Mouse (Mus musculus) adrenal gland, postnatal 14 days (tissue): ENCODE results near the gene Cdc42ep3. TPM values are rescaled to one million over a fixed set of nuclear protein-coding genes. Genes with fewer than 3 reads are reported as not detected.

Experiments
- DNase-seq: peaks from one replicate; pipeline ENCODE4 v3.0.0; 2021; ENCODE audit warnings: mixed read lengths
- long read RNA-seq, 2 experiments: library from polyadenylated mRNA; stranded (forward); transcript quantifications; one replicate each; pipeline ENCODE4 v2.0.0; 2021
- total RNA-seq: library from RNA; stranded (reverse); gene quantifications from 2 replicates; pipeline ENCODE4 v1.2.3, GENCODE M21; 2021

Cdc42ep3 gene
- 17.2 and 18.3 TPM in 2 replicates for total RNA-seq
- long read RNA-seq, experiment 1, transcript Cdc42ep3-201 (2 exons, 2,265 nt), result major isoform, 15 of 17 reads
- long read RNA-seq, experiment 1, partial matches to known transcripts, result 0 of 17 reads
- long read RNA-seq, experiment 1, other reads (novel, unspliced or antisense), result 2 of 17 reads
- long read RNA-seq, experiment 2, transcript Cdc42ep3-201 (2 exons, 2,265 nt), result major isoform, 13 of 14 reads
- long read RNA-seq, experiment 2, partial matches to known transcripts, result 0 of 14 reads
- long read RNA-seq, experiment 2, other reads (novel, unspliced or antisense), result 1 of 14 reads

GRCm38 (mm10) chr17:79354444-79355270 lies at the start of gene Cdc42ep3:
TSS of gene Cdc42ep3 (minus strand) at chr17:79355091.
- peak; percentile 88 for DNase-seq

DNA sequence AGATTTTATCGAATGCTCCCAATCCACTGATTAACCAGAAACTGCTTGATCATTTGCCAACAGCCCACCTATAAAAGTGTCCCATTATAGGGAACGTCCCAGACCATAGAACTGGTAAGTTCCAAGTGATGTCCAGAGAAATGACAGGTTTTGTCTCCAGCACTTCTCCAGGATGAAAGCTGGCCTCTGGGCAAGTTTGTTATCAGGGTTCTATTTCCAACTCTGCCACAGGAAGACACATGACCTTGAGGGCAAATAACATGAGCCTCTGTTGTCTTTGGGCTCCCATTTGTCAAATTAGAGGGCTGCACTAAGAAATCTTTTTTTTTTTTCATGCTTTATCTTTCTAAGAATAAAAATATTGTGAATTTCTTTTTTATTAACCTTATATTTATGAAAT lies 45.5 kb upstream of the Cdc42ep3 start:
- peak; percentile 24 for DNase-seq

DNA sequence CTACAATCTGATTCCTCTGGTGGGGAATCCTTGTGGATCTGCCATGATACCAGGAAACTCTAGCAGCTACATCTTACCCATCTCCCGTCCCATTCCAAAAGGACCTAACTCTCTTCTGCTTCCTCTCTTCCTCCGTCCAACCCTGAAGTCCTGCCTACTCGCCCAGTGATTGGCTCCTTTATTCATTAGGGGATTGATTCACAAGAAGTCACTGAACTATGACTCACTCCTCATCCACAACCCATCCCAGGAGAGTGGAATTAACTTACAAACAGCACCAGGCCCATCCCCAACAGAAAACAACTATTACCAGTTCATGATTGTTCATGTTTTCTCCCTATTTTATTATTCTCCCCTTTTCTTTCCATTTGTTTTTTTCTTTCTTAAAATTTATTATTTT lies 43.5 kb upstream of the Cdc42ep3 start:
- DNase-seq, result no peak

GRCm38 (mm10) chr17:79394799-79395198 lies 39.9 kb upstream of the Cdc42ep3 start:
- no peak for DNase-seq

DNA sequence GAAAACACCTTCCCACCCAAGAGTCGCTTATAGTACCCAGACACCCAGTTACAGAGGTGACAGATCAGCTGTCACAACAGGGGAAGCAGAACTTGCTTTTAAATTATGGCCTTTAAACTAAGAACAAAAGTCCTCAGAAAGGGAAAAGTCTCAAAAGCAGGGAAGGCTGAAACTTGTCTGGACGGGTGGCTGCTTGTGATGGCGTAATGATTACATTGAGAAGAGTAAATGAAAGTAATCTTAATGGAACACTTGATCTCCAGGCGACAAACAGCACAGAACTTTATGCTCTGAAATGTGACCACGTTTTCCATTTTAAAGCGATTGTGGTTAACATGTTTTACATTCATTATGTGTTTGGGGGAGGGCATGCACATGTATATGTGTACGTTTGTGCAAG lies 39.0 kb upstream of the Cdc42ep3 start:
- no peak for DNase-seq

DNA sequence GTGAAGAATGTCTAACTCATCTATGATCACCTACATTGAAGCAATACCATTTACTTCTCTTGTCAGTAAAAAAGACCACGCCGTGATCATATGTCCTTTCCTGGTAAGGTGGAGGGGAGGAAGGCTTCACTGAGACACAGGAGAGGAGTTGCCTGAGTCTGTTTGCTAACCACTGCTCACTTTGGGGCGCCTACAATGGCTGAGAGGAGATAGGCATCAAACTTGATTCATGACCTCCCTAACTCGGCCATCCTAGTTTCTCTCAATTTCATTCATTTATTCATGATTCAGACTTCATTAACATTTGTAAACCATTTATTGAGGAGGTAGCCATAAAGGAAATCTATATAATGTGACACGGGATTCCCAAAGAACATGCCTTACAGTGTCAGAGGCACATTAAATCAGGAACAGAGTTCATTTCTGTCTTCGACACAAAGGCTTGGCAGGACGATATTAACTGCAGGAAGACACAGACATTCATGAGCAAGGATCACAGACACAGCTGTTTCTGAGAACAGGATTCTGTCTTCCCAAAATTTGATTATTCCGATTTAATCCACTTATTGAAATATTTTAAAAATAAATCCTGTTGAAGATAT lies 32.7 kb upstream of the Cdc42ep3 start:
- DNase-seq, result no peak

DNA sequence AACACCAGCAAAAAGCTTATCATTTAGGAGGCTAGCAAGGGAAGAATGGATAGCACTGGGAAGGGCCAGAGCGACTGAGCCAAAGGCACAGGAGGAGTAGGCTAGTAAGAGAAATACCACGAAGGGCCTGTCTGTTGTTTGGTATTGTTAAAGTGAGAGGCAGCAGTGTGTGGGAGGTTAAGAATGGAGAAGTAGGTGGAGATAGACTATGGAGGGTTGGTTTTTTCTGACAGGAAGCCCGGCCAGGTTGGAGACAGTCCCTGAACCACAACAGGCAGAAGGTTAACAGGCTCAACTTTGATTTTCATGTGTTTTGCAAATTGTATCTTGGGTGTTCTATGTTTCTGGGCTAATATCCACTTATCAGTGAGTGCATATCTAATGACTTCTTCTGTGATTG lies 26.6 kb upstream of the Cdc42ep3 start:
- no peak for DNase-seq

GRCm38 (mm10) chr17:79379191-79379590 lies 24.3 kb upstream of the Cdc42ep3 start:
- DNase-seq, result no peak

DNA sequence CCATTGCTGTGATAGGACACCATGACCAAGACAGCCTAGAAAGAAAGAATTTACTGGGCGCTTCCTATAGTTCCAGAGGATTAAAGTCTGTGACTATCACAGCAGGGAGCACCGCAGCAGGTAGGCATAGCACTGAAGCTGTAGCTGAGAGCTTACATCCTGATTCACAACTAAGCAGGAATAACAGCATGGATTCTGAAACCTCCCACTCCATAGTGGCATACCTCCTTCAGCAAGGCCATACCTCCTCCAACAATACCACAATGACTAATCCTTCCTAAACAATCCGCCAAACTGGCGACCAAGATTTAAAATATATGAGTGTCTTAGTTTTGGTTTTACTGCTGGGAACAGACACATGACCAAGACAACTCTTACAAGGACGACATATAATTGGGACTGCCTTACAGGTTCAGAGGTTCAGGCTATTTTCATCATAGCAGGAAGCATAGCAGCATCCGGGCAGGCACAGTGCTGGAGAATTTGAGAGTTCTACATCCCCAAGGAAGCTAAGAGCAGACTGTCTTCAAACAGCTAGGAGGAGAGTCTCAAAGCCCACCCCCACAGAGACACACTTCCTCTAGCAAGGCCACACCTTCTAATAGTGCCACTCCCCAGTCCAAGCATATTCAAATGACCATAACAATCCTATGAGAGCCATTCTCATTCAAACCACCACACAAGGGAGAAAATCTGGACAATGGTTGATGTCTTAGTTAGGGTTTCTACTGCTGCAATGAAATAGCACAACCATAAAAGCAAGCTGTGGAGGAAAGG lies 21.7 kb upstream of the Cdc42ep3 start:
- DNase-seq, result no peak

GRCm38 (mm10) chr17:79372973-79373372 lies 18.1 kb upstream of the Cdc42ep3 start:
- no peak for DNase-seq

DNA sequence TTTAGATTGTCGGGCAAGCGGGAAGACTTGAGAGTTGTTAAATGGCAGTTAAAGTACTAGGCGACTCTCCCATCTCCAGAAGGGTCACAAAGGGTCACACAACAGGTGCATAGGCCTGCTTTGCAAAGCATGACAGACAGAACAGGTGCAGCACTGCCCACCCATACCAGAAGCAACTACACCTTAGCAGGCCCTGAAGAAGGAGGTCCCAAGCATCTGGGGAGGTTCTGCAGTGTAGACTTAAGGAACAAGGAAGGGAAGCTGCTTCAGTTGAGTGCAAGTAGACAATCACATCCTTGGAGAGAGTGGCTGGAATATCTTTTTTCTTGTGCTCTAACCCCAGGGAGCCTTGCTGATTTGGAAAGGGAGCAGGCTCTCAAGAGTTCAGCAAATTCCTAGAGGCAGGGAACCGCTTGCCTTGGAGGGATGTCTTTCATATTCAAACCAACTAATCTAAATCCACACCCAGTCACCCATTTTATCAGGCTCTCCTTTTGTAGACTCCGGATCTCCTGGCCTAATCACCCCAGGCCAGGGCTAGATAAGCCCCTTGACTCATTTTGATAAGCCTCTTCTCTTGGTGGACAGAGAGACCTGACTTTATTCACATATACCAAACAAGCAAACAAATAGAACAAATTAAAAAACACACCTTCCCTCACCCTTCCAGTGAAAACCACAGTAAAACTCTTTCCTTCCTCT lies 10.0 kb upstream of the Cdc42ep3 start:
- DNase-seq, result no peak

DNA sequence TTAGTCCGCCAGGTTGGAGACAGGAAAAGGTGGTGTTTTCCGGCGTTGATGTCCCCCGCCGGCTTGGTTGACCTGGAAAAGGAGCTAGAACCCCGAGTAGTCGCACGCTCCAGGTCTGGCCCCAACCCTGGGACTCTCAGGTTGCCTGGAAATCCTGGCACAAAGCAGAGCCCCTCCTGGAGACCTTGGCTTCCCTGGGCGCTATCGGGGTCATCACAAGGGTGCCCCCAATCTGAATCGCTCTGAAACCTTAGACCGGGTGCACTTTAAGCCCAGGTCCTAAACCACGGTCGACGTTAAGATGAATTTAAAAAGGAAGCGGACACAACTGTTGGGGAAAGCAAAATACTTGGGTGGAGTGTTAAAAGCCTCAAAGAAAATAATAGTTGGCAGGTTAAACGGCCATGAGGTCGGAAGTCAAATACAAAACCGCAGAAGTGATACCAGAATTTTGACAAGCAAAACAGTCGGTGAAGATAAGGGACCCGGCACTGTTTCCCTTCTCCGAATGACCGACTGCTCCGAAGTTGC lies 1.2 kb upstream of the Cdc42ep3 start:
- no peak for DNase-seq

- peak; percentile 77 for DNase-seq
Observed at GRCm38 (mm10) chr17:79355271-79355991, 540 bp upstream of the Cdc42ep3 start.

DNA sequence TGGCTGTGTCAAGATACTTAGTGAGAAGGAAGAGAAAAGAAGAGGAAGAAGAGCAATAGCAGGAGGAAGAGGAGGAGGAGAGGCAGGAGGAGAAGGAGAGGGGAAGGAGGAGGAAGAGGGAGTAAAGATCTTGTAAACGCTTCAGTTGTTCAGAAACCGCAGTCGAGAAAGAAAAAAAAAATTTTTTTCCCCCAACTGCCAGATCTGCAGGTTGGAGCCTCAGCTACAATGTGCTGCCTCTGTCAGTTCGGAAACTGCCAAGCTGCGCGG lies 782 bp downstream of the Cdc42ep3 start:
- no peak for DNase-seq

DNA sequence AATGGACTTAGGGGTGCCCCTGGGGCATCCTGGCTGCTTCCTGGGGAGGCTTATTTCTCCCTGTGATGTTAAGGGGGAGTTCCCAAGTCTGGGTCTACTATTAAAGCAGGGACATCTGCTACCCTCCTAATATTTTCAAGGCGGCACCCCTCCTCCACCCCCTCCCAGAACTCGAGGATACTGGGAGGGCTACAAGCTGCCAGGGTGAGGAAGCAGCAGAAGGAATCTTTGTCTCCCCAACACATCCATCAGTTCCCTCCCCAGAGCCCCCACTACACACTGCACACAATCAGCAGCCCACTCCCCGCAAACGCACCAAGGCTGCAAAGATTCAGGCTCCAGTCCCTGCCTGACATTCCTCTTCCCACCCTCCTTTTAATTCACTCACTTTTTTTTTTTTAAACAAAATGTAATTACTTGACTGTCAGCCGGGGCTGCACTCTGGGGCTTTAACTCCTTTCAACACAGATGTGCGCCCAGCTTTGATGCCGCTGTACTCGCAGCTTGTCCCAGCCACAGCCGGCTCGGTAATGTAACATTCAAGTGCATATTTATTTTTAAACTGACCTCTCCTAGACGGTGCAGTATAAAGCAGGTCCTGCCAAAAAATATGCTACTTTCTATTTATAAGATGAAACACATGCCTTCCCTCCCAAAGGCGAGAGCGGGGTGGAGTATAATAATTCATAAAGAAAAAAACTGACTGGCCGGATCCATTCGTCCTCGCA lies 1.3 kb downstream of the Cdc42ep3 start:
- DNase-seq, result no peak

DNA sequence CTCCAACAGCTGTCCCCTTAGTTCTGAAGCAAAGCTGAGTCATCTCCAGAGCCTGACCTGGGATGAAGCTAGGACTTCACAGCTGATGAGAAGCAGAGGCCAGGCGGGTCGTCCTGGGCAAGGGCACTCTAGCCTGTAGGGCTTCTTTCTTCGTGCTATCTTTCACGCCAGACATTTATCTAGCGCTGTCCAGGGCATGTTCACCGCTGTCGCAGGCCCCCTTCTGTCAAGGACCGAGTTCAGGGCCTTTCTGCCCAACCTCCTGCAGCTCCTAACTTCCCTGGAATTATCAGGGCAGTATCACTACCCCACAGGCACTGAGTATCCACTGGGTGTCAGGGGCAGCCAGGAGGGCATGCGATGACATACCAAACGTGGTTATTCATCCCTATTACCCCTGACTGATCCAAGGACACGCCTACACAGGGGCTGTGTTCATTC lies 4.1 kb downstream of the Cdc42ep3 start:
- no peak for DNase-seq

- DNase-seq, result peak; percentile 29
Observed at GRCm38 (mm10) chr17:79349371-79349770, 5.5 kb downstream of the Cdc42ep3 start.

DNA sequence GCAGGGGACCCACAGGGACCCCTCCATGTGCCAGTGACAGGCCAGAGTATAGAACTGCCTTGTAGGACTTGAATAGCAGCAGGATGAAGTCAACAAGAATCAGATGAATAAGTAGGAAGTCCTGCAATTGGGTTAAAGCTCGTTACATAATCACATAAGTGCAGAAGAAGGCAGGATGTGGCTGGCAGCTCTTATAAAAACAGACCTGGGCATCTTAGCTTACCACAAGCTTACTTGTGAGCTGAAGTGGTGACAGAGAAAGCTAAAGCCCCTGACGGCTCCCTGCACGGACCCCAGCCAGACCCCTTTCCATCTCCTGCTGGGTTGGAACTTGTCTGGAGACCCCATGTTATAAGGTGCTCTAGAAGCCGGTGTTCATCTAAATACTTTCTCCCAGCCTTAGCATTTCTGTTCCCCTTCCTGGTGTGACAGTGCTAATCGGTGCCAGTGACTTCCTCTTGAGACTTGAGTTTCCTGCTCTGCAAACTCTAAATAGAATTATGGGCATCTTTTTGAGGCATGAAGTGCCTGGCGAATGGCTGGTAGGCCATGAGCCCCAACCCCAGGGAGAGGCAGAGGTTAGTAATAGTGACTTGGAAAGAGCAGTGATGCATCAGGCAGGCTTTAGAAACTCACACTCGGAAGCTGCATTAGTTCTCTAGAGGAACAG lies 6.8 kb downstream of the Cdc42ep3 start:
- DNase-seq, result no peak

GRCm38 (mm10) chr17:79347291-79347690 lies 7.6 kb downstream of the Cdc42ep3 start:
- DNase-seq, result no peak
